Mouse (Mus musculus): ENCODE results near the gene Rflnb.

The Rflnb gene

GRCm38 (mm10) chr11:75990965-75991835 lies 36.4 kb downstream of the Rflnb start:
- no peak for DNase-seq (ENCODE audit: low spot score in 2 of 2)

GRCm38 (mm10) chr11:75985948-75986347 lies 41.6 kb downstream of the Rflnb start:
- DNase-seq (ENCODE audit: low spot score in 2 of 2): no peak

GRCm38 (mm10) chr11:75984581-75984980 lies 43.0 kb downstream of the Rflnb start:
- DNase-seq (ENCODE audit: low spot score in 2 of 2): no peak

- DNase-seq (ENCODE audit: low spot score in 2 of 2): no peak
Observed at GRCm38 (mm10) chr11:75983194-75983593, 44.4 kb downstream of the Rflnb start.

- no peak for DNase-seq (ENCODE audit: low spot score in 2 of 2)
Observed at GRCm38 (mm10) chr11:75980413-75980812, 47.2 kb downstream of the Rflnb start.

- DNase-seq (ENCODE audit: low spot score in 2 of 2): no peak
Observed at GRCm38 (mm10) chr11:75978051-75978450, 49.5 kb downstream of the Rflnb start.

- DNase-seq (ENCODE audit: low spot score in 2 of 2): no peak
Observed at GRCm38 (mm10) chr11:75976748-75977147, 50.8 kb downstream of the Rflnb start.

- DNase-seq (ENCODE audit: low spot score in 2 of 2): no peak
Observed at GRCm38 (mm10) chr11:75973988-75974387, 53.6 kb downstream of the Rflnb start.

GRCm38 (mm10) chr11:75972916-75973567 lies 54.5 kb downstream of the Rflnb start:
- DNase-seq (ENCODE audit: low spot score in 2 of 2): no peak

- no peak for DNase-seq (ENCODE audit: low spot score in 2 of 2)
Observed at GRCm38 (mm10) chr11:75972188-75972587, 55.4 kb downstream of the Rflnb start.

GRCm38 (mm10) chr11:75970629-75971028 lies 57.0 kb downstream of the Rflnb start:
- no peak for DNase-seq (ENCODE audit: low spot score in 2 of 2)

Measured in right cerebral cortex, adult 2 months (tissue).